In the genomic region with DNA sequence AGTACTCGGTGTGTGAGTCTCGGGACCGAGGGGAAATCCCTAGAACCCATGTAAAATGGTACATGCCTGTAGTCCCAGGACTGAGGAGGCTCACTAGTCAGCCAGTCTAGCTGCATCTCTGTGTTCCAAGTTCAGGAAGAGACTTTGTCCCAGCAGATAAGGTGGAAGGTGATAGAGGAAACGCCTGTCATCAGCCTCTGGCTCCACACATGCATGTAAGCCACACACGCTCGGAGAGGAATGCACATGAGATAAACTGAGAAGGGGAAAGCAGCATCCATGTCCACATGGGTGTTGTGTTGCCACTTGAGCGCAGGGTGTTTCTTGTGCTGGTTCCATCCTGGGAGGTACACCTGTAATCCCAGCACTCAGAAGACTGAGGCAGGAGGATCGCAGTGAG, we compare ENCODE assay signal across 29 mouse cellular contexts. TPM values are rescaled to one million over a fixed set of nuclear protein-coding genes. Genes with fewer than 3 reads are reported as not detected.
DNase-seq lines count a peak whose midpoint lies in the region; ATAC-seq and TF ChIP-seq lines count a peak whose summit lies in the region.
"Had no signal": no experiment of that assay in that cellular context is flagged by ENCODE, and none has a peak within 500 bp of the region (broad histone marks: within the 10 kb centered on the region; RNA-seq: fewer than 3 reads in every experiment).

No protein-coding gene starts in this region.

- intact Hi-C loops in gastrocnemius, adult 2 months (cut with DNase I), result no loop called here
- intact Hi-C loops in gastrocnemius, postnatal 14 days (cut with DNase I; ENCODE audit: low total_unique reads), result no loop called here

- peaks cover 7% of the 10 kb centered on the region; the same call in 1 of the 2 replicates for H3K79me2 ChIP-seq in liver, adult 2 months (ENCODE audit: control insufficient read depth, insufficient read depth, low read length)

- no peak overlapping the region for H3K4me2 ChIP-seq in heart, embryonic 16.5 days (ENCODE audit: low read depth, low read length)
- H3K4me2 ChIP-seq in liver, embryonic 12.5 days, result no peak overlapping the region
- H3K4me2 ChIP-seq: embryonic facial prominence, embryonic 13.5 days; forebrain, embryonic 12.5 days; forebrain, embryonic 15.5 days; heart, embryonic 15.5 days; hindbrain, embryonic 14.5 days had no signal

- no peak for TF ChIP-seq CTCF in gastrocnemius, adult 2 months (IDR thresholded peaks at IDR 0.05)
- no peak for TF ChIP-seq CTCF in liver, adult 2 months (IDR thresholded peaks at IDR 0.05; ENCODE audit: low read depth, low read length)
- no peak for TF ChIP-seq CTCF in small intestine, adult 2 months (IDR thresholded peaks at IDR 0.05; ENCODE audit: extremely low read depth, insufficient read length, insufficient replicate concordance, low read depth, low read length)

- H3K36me3 ChIP-seq in heart, embryonic 16.5 days (ENCODE audit: control insufficient read depth, insufficient read depth), result no peaks in the 10 kb centered on the region
- 0 out of 2 replicates have a peak, but pooled peaks cover 3% of the 10 kb centered on the region for H3K36me3 ChIP-seq in liver, adult 2 months (ENCODE audit: control insufficient read depth, insufficient read depth, low read length)
- H3K36me3 ChIP-seq in liver, embryonic 12.5 days, result peaks cover 20% of the 10 kb centered on the region; the same call in 1 of the 2 replicates
- peaks cover 22% of the 10 kb centered on the region for H3K36me3 ChIP-seq in small intestine, adult 2 months (ENCODE audit: control insufficient read depth, insufficient read depth, low read length)
- H3K36me3 ChIP-seq: embryonic facial prominence, embryonic 10.5 days; forebrain, embryonic 12.5 days; forebrain, embryonic 15.5 days; G1E; heart, embryonic 15.5 days had no signal

- H3K9me3 ChIP-seq in heart, embryonic 16.5 days (replicated peaks; ENCODE audit: control insufficient read depth, low read length), result no peaks in the 10 kb centered on the region
- H3K9me3 ChIP-seq in liver, embryonic 12.5 days (replicated peaks), result no peaks in the 10 kb centered on the region
- H3K9me3 ChIP-seq: embryonic facial prominence, embryonic 10.5 days; embryonic facial prominence, embryonic 13.5 days; forebrain, embryonic 12.5 days; forebrain, embryonic 15.5 days; G1E; heart, embryonic 15.5 days had no signal

- H3K4me3 ChIP-seq in gastrocnemius, adult 2 months, result peak overlapping the region; percentile 55
- no peak overlapping the region for H3K4me3 ChIP-seq in heart, embryonic 16.5 days (ENCODE audit: low read length)
- H3K4me3 ChIP-seq in liver, adult 2 months (ENCODE audit: insufficient read depth, low read depth, low read length), result no peak overlapping the region
- no peak overlapping the region for H3K4me3 ChIP-seq in liver, embryonic 12.5 days
- no peak overlapping the region for H3K4me3 ChIP-seq in small intestine, adult 2 months (ENCODE audit: low read depth, low read length)
- H3K4me3 ChIP-seq: embryonic facial prominence, embryonic 10.5 days; embryonic facial prominence, embryonic 13.5 days; erythroblast, embryonic 14.5 days; forebrain, embryonic 12.5 days; forebrain, embryonic 15.5 days; heart, embryonic 15.5 days had no signal

- H3K27ac ChIP-seq in gastrocnemius, adult 2 months, result peak overlapping the region; percentile 93
- H3K27ac ChIP-seq in heart, embryonic 16.5 days (ENCODE audit: low read length), result no peak overlapping the region
- no peak overlapping the region for H3K27ac ChIP-seq in liver, adult 2 months (replicated peaks; ENCODE audit: insufficient read depth, low read depth, low read length)
- H3K27ac ChIP-seq in liver, embryonic 12.5 days, result no peak overlapping the region
- peak overlapping the region; percentile 21; the same call in 1 of the 2 replicates for H3K27ac ChIP-seq in small intestine, adult 2 months (ENCODE audit: insufficient read depth, low read depth, low read length)
- H3K27ac ChIP-seq: embryonic facial prominence, embryonic 10.5 days; embryonic facial prominence, embryonic 13.5 days; forebrain, embryonic 12.5 days; forebrain, embryonic 15.5 days; heart, embryonic 15.5 days; hindbrain, embryonic 14.5 days had no signal

- no peak for DNase-seq in gastrocnemius, adult 2 months
- no peak for DNase-seq in gastrocnemius, postnatal 14 days
- DNase-seq in heart, adult 11 months, result no peak
- peak; percentile 80 for DNase-seq in liver, adult 2 months (ENCODE audit: extremely low read depth, low read depth, low spot score)
- no peak for DNase-seq in cerebellum, postnatal 4 days (ENCODE audit: low spot score in 2 of 2)
- DNase-seq: adrenal gland, adult 2 months; adrenal gland, postnatal 14 days; cerebellum, adult 11 months; cerebellum, adult 2 months; cerebellum, adult 9-11 months; cerebellum, postnatal 25 days; embryo, embryonic 11 days; gastrocnemius, postnatal 10 days; heart, adult 18-20 months; heart, postnatal 4 days; kidney, adult 18-20 months had no signal

- 62% methylated on average over 8 of the region's 8 CpGs for WGBS in heart, embryonic 16.5 days
- WGBS in liver, adult 2 months, result 70% methylated on average over 8 of the region's 8 CpGs
- 63% methylated on average over 8 of the region's 8 CpGs for WGBS in liver, embryonic 12.5 days (ENCODE audit: insufficient replicate concordance)
- 48% methylated on average over 8 of the region's 8 CpGs for WGBS in small intestine, adult 2 months

- ATAC-seq in heart, embryonic 16.5 days (replicated peaks; ENCODE audit: extremely low read depth, insufficient read depth, low FRiP score), result 0 out of 2 replicates have a peak, but pooled peaks have one; percentile 56
- no peak for ATAC-seq in liver, embryonic 12.5 days
- ATAC-seq: forebrain, embryonic 15.5 days; hindbrain, postnatal 0 days; inflammation-experienced regulatory T-cells, adult 6 months had no signal

- no peak for TF ChIP-seq POLR2A in liver, adult 2 months (IDR thresholded peaks at IDR 0.05; ENCODE audit: extremely low read depth, insufficient read depth, low read length)
- TF ChIP-seq POLR2A in small intestine, adult 2 months (IDR thresholded peaks at IDR 0.05; ENCODE audit: low read depth, low read length), result no peak

- no peak overlapping the region for H3K9ac ChIP-seq in heart, embryonic 16.5 days (ENCODE audit: low read length)
- H3K9ac ChIP-seq in liver, adult 2 months (ENCODE audit: low read depth, low read length), result no peak overlapping the region
- H3K9ac ChIP-seq in liver, embryonic 12.5 days, result no peak overlapping the region
- H3K9ac ChIP-seq: embryonic facial prominence, embryonic 13.5 days; forebrain, embryonic 12.5 days; forebrain, embryonic 15.5 days; heart, embryonic 15.5 days; hindbrain, embryonic 14.5 days had no signal

- peaks cover 10% of the 10 kb centered on the region for H3K4me1 ChIP-seq in heart, embryonic 16.5 days (ENCODE audit: control insufficient read depth, insufficient read depth, low read length)
- peaks cover 38% of the 10 kb centered on the region for H3K4me1 ChIP-seq in liver, adult 2 months (ENCODE audit: control insufficient read depth, insufficient read depth, low read length)
- peaks cover 34% of the 10 kb centered on the region for H3K4me1 ChIP-seq in liver, embryonic 12.5 days
- H3K4me1 ChIP-seq in small intestine, adult 2 months (ENCODE audit: control insufficient read depth, insufficient read depth, insufficient read length, low read length), result peaks cover 40% of the 10 kb centered on the region
- H3K4me1 ChIP-seq: forebrain, embryonic 12.5 days had no signal

- no peaks in the 10 kb centered on the region for H3K27me3 ChIP-seq in heart, embryonic 16.5 days (ENCODE audit: control insufficient read depth, insufficient read depth, low read length)
- no peaks in the 10 kb centered on the region for H3K27me3 ChIP-seq in liver, adult 2 months (ENCODE audit: control insufficient read depth, insufficient read depth, low read length)
- H3K27me3 ChIP-seq in liver, embryonic 12.5 days (replicated peaks), result no peaks in the 10 kb centered on the region
- no peaks in the 10 kb centered on the region for H3K27me3 ChIP-seq in small intestine, adult 2 months (ENCODE audit: control insufficient read depth, insufficient read depth, low read length)
- H3K27me3 ChIP-seq: embryonic facial prominence, embryonic 13.5 days; forebrain, embryonic 12.5 days; forebrain, embryonic 15.5 days; heart, embryonic 15.5 days had no signal

RNA-seq across cellular contexts. Expression of a gene that starts 19.6 kb away (rescaled TPM):
- 10 to 100 TPM; 28.6 to 48.7 TPM for total RNA-seq in gastrocnemius, adult 2 months (2021)
- total RNA-seq in gastrocnemius, postnatal 14 days (2021), result 10 to 100 TPM; 25.7 to 28.5 TPM
- 8.4 and 10.3 TPM in 2 replicates for polyA plus RNA-seq in heart, embryonic 16.5 days (2015; fragmentation: Nextera tagmentation; extraction: Ambion mirVana)
- total RNA-seq in liver, adult 2 months (2014; rRNA removed), result 12.1 and 33.2 TPM in 2 replicates
- 30.3 TPM in 2 replicates for polyA plus RNA-seq in liver, adult 2 months (2012; rRNA removed)
- polyA plus RNA-seq in liver, embryonic 12.5 days (2016; fragmentation: Nextera tagmentation; extraction: Ambion mirVana), result 10.5 and 12.8 TPM in 2 replicates
- polyA plus RNA-seq in small intestine, adult 2 months (2012; rRNA removed), result 42.9 and 94.1 TPM in 2 replicates

RNA-seq across cellular contexts. Expression of a gene that starts 48.3 kb away (rescaled TPM):
- total RNA-seq in gastrocnemius, adult 2 months (2021), result 1 to 10 TPM; 1.8 to 2.3 TPM
- total RNA-seq in gastrocnemius, postnatal 14 days (2021), result 1 to 10 TPM; 3.0 to 3.6 TPM
- polyA plus RNA-seq in heart, embryonic 16.5 days (2015; fragmentation: Nextera tagmentation; extraction: Ambion mirVana), result 0.98 and 1.0 TPM in 2 replicates
- total RNA-seq in liver, adult 2 months (2014; rRNA removed), result 0.92 and 1.8 TPM in 2 replicates
- polyA plus RNA-seq in liver, adult 2 months (2012; rRNA removed), result 0.55 and 0.72 TPM in 2 replicates
- polyA plus RNA-seq in liver, embryonic 12.5 days (2016; fragmentation: Nextera tagmentation; extraction: Ambion mirVana), result 0.11 and 0.37 TPM in 2 replicates
- polyA plus RNA-seq in small intestine, adult 2 months (2012; rRNA removed), result 4.0 and 39.0 TPM in 2 replicates
- total RNA-seq: G1E had no signal
- polyA plus RNA-seq: erythroblast, embryonic 14.5 days; G1E; inflammation-experienced regulatory T-cells, adult 6 months had no signal

Comparison
In these comparisons a context has a peak if more than half of its experiments do, and no peak if none do; other contexts are left out.
1. H3K27ac ChIP-seq: peak in gastrocnemius, adult 2 months (single experiment) and small intestine, adult 2 months (single experiment); none in heart, embryonic 16.5 days (single experiment), liver, adult 2 months (single experiment) and liver, embryonic 12.5 days (single experiment).